Mouse (Mus musculus) limb, embryonic 15.5 days (tissue): ENCODE results near the gene Dcaf6. TPM values are rescaled to one million over a fixed set of nuclear protein-coding genes. Genes with fewer than 3 reads are reported as not detected.

Experiments used
- ATAC-seq: fragments of 200-750 bp; cut with Nextera tagmentation; 2 replicates; pipeline ENCODE4 v1.8.0; 2017; ENCODE audit warnings: low read depth, moderate TSS enrichment; ENCODE audit not compliant: insufficient number of reproducible peaks, low FRiP score, low TSS enrichment
- H3K27ac ChIP-seq: fragments of 300-500 bp; sonication (generic); 2 replicates; pipeline ENCODE4 v1.5.1; 2015; ENCODE audit warnings: moderate library complexity, mild to moderate bottlenecking, inconsistent platforms
- H3K27me3 ChIP-seq: fragments of 300-500 bp; sonication (generic); 2 replicates; pipeline ENCODE4 v1.6.1; 2015; ENCODE audit warnings: inconsistent platforms
- H3K36me3 ChIP-seq: fragments of 300-500 bp; sonication (generic); 2 replicates; pipeline ENCODE4 v1.6.1; 2015; ENCODE audit warnings: inconsistent platforms
- H3K4me1 ChIP-seq: fragments of 300-500 bp; sonication (generic); 2 replicates; pipeline ENCODE4 v1.6.1; 2015; ENCODE audit warnings: inconsistent platforms
- H3K4me2 ChIP-seq: fragments of 300-500 bp; sonication (generic); 2 replicates; pipeline ENCODE4 v1.6.1; 2015; ENCODE audit warnings: mild to moderate bottlenecking, inconsistent platforms
- H3K4me3 ChIP-seq: fragments of 300-500 bp; sonication (generic); 2 replicates; pipeline ENCODE4 v1.5.1; 2015; ENCODE audit warnings: mild to moderate bottlenecking, inconsistent platforms
- H3K9ac ChIP-seq: fragments of 300-500 bp; sonication (generic); 2 replicates; pipeline ENCODE4 v1.6.1; 2015; ENCODE audit warnings: inconsistent platforms
- H3K9me3 ChIP-seq: fragments of 300-500 bp; sonication (generic); 2 replicates; pipeline ENCODE4 v1.6.1; 2016; ENCODE audit warnings: inconsistent platforms
- WGBS: fragments of 180-500 bp; shearing (Covaris S2); methylation state at CpG from one replicate; pipeline ENCODE4 v1.1.7; 2015; 5-methylcytosine and 5-hydroxymethylcytosine counted together
- polyA plus RNA-seq: library from polyadenylated mRNA; unstranded; fragments of >200 nt; fragmentation: Nextera tagmentation; extraction: Ambion mirVana; gene quantifications from 2 replicates; pipeline ENCODE4 v1.2.1, GENCODE M21; 2015

Dcaf6 gene
- 18.8 and 19.8 TPM in 2 replicates for polyA plus RNA-seq

DNA sequence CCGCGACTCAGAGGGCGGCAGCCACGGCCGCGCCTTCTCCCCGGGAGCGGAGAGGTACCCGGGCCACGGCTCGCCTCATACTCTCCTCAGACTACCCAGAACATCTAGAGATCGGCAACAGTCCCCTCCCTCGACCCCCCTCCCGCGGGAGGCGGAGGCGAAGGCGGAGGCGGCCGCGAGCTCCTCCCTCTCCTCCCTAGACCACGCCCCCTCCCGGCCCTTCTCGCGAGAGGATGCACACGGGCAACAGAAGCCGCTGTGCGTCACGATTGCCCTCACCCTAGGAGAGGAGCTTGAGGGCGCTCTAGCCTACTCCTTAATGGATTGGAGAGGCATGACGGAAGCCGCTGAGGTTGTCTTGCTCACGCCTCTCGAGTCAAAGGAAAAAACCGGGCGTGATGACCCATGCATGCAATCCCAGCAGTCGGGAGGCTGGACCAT is at the start of gene Dcaf6, which contains the start of gene Mpc2:
TSS of gene Dcaf6 (minus strand) at position 116 of the 441 bp plus-strand sequence.
TSS of gene Mpc2 (plus strand) at position 278 of the 441 bp plus-strand sequence.
- no peaks in the 10 kb centered on the region for H3K36me3 ChIP-seq
- WGBS = 0% methylated on average over 37 of the region's 37 CpGs
- H3K4me3 ChIP-seq = peak within 1 kb of the TSS; percentile 98
- H3K4me2 ChIP-seq = peak within 1 kb of the TSS; percentile 79
- peaks cover 5% of the 10 kb centered on the region; the same call in 1 of the 2 replicates for H3K4me1 ChIP-seq
- H3K27me3 ChIP-seq = no peaks in the 10 kb centered on the region
- H3K27ac ChIP-seq = peak within 1 kb of the TSS; percentile 98
- H3K9ac ChIP-seq = peak within 1 kb of the TSS; percentile 79
- peak; percentile 94 for ATAC-seq
- no peaks in the 10 kb centered on the region for H3K9me3 ChIP-seq

DNA sequence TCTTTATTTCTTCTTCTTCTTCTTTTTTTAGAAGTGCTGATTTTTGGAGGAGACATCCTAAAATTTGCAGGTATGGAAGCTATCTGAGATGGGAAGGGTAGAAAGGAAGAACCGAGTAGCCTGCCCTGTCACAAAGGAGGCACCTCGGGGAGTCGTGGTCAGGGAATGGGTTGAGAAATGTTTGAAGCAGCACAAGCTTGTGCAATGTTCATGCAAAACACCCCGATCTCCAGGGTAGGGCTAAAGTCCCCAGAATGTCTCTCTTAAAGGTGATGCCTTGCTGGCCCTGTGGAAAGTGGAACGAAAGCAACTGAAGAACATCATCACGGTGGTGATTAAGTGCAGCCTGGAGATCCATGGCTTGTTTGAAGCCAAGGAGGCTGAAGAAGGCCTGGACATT is 46.0 kb upstream of the Dcaf6 start:
- ATAC-seq = no peak
- no peak overlapping the region for H3K27ac ChIP-seq
- H3K27me3 ChIP-seq = no peaks in the 10 kb centered on the region
- no peak overlapping the region for H3K9ac ChIP-seq
- no peak overlapping the region for H3K4me3 ChIP-seq
- H3K4me1 ChIP-seq = no peaks in the 10 kb centered on the region
- no peaks in the 10 kb centered on the region for H3K36me3 ChIP-seq
- no peaks in the 10 kb centered on the region for H3K9me3 ChIP-seq
- H3K4me2 ChIP-seq = no peak overlapping the region
- WGBS = 92% methylated on average over 6 of the region's 6 CpGs

DNA sequence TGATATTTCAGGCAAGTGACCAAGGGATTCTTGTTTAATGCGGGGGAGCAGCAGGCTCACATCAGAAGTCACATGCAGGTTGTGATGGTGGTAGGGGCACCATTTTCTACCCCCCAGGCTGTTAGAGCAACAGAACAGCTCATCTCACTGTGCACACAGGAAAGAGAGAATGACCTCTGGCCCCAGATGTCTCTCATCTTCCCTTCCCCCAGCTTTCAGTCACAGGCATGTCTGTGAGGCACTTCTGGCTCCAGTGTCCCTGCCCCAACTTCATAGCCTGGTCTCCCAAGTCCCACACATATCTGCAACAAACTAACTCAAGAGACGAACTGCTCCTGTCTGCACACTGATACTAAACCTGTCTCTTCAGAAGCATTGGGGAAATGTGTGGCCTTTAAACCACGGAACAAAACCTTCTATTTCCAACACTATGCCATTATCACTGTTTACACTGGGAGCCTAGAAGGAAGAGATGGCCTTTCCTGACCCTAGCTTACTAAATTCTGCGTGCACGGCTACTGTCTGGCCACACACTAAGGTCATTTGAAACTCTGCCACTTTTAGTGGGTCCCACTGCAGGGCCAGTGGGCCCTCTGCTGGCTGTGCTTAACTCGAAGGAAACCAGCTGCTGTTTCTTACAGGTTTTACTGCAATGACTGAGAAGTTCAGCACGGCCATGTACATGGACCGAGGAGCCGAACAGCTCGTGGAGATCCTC is 43.2 kb upstream of the Dcaf6 start:
- H3K4me2 ChIP-seq = no peak overlapping the region
- no peak overlapping the region for H3K9ac ChIP-seq
- no peaks in the 10 kb centered on the region for H3K9me3 ChIP-seq
- peaks cover under 1% of the 10 kb centered on the region; the same call in 1 of the 2 replicates for H3K4me1 ChIP-seq
- H3K36me3 ChIP-seq = no peaks in the 10 kb centered on the region
- 37% methylated on average over 10 of the region's 10 CpGs for WGBS
- ATAC-seq = no peak
- H3K27ac ChIP-seq = no peak overlapping the region
- no peaks in the 10 kb centered on the region for H3K27me3 ChIP-seq
- no peak overlapping the region for H3K4me3 ChIP-seq

DNA sequence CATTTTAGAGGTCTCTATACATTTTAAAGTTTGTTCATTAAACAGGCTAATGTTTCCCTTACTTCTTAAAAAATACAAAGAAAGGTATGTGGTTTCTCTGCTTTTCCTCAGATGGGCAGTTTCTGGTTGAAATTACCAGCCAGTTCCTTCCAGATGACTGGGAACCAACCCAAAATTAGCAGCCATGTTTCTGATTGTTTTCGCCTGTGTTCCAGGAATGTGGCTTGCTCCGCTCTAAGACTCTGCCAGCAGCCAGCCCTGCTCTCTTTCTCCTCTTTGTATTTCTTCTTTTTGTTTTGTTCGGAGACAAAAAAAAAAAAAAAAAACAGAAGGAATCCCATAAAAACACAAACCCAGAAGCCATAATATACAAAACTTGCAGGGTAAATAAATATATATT is 38.6 kb upstream of the Dcaf6 start:
- H3K27ac ChIP-seq = no peak overlapping the region
- H3K4me2 ChIP-seq = no peak overlapping the region
- no peaks in the 10 kb centered on the region for H3K27me3 ChIP-seq
- no peak for ATAC-seq
- no peak overlapping the region for H3K4me3 ChIP-seq
- H3K36me3 ChIP-seq = no peaks in the 10 kb centered on the region
- WGBS = 18% methylated on average over 3 of the region's 3 CpGs
- H3K9ac ChIP-seq = no peak overlapping the region
- H3K9me3 ChIP-seq = no peaks in the 10 kb centered on the region
- peaks cover 4% of the 10 kb centered on the region; the same call in 1 of the 2 replicates for H3K4me1 ChIP-seq

DNA sequence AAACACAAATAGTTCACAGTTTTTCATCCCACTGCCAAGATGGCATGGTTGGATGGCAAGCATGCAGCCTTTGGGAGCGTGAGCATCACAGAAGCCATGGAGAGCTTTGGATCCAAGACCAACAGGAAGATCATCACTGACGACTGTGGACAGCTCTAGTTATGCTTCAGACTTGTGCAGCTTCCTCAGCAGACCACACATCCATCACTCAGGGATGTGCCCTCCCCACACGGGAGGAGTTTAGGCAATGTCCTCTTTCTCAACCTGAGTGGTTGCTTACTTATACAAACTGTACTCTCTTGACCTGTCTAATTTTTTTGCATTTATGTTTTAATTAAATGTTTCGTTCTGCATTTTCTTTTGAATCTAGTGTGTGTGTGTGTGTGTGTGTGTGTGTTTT is 28.9 kb upstream of the Dcaf6 start:
- H3K27ac ChIP-seq = no peak overlapping the region
- WGBS = 82% methylated on average over 4 of the region's 4 CpGs
- no peak overlapping the region for H3K4me2 ChIP-seq
- H3K27me3 ChIP-seq = no peaks in the 10 kb centered on the region
- no peaks in the 10 kb centered on the region; the same call in 1 of the 2 replicates for H3K36me3 ChIP-seq
- no peak for ATAC-seq
- no peak overlapping the region for H3K9ac ChIP-seq
- H3K4me3 ChIP-seq = no peak overlapping the region
- no peaks in the 10 kb centered on the region for H3K9me3 ChIP-seq
- no peaks in the 10 kb centered on the region for H3K4me1 ChIP-seq

DNA sequence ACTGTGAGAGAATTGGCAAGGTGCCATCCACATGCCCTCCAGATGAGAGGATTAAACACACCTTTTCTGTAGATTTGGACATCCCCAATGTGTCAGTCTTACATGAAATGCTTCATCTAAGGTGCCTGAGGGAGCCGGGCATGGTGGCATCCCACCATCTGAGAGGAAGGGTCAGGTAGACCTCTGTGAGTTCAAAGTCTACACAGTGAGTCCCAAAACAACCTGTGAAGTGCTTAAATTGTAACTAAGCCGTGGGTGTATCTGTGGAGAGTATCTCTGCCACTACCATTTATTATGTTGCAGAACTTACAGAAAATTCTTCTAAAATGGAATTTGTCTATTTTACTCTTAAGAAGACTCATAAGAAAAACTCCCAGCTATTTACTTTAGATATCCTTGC is 25.8 kb upstream of the Dcaf6 start:
- WGBS = 84% methylated on average over 2 of the region's 2 CpGs
- H3K4me1 ChIP-seq = no peaks in the 10 kb centered on the region
- no peaks in the 10 kb centered on the region for H3K9me3 ChIP-seq
- no peak overlapping the region for H3K4me2 ChIP-seq
- no peaks in the 10 kb centered on the region for H3K27me3 ChIP-seq
- no peak overlapping the region for H3K9ac ChIP-seq
- H3K4me3 ChIP-seq = no peak overlapping the region
- H3K27ac ChIP-seq = no peak overlapping the region
- ATAC-seq = no peak
- peaks cover 8% of the 10 kb centered on the region for H3K36me3 ChIP-seq

DNA sequence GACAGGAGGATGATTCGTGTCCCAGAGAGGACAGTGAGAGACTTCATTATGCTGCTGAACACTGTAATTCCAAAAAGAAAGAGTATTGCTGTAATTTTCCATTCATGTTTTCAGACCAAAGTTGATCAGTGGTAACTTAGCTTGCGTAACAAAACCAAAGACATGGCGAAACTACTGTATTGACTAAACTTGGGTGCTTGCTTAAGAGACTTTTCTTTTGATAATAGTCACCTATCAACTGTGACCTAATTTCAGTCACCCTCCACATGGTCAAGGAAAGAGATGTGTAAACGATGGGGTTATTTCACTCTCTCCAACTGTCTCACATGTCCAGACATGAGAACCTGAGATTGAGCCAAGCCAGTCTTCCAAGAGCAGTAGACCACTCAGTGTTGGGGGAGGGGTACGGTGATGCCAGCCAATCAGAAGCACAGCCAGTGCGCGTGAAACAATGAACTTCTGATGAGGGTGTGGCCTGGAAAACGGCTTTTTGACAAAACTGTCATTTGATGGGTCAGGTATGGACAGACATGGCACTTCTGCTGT is 24.5 kb upstream of the Dcaf6 start, which contains the start of gene Adcy10:
TSS of gene Adcy10 (plus strand) at position 496 of the 546 bp plus-strand sequence.
- Histone ChIP-seq H3K9ac (no peak within 1 kb of the TSS), H3K4me3 (no peak within 1 kb of the TSS), H3K27ac (no peak within 1 kb of the TSS), H3K36me3 (peaks cover 17% of the 10 kb centered on the region), H3K4me2 (no peak within 1 kb of the TSS), H3K27me3 (no peaks in the 10 kb centered on the region), H3K4me1 (no peaks in the 10 kb centered on the region), H3K9me3 (no peaks in the 10 kb centered on the region)
- no peak for ATAC-seq
- WGBS = 88% methylated on average over 8 of the region's 8 CpGs

DNA sequence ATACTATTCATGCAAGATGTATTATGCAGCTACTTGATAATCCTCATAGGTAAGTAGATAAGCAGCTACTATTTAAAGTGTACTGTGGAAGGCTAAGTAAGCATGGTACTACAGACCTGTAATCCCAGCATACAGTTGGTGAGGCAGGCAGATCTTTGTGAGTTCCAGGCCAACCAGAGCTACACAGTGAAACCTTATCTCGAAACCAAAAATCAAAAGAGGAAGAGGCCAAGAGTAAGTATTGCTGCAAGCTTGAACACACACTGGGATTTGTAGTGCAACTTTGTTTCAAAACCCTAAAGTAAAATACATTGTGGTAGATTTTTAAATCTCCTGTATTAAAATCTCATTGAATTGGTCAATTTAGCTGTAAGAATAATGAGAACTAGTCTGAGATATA is 11.2 kb upstream of the Dcaf6 start:
- no peaks in the 10 kb centered on the region for H3K27me3 ChIP-seq
- no peaks in the 10 kb centered on the region for H3K36me3 ChIP-seq
- ATAC-seq = no peak
- H3K9me3 ChIP-seq = no peaks in the 10 kb centered on the region
- no peak overlapping the region for H3K27ac ChIP-seq
- no peak overlapping the region for H3K4me3 ChIP-seq
- H3K4me2 ChIP-seq = no peak overlapping the region
- no peak overlapping the region for H3K9ac ChIP-seq
- WGBS = 91% methylated on average over 1 of the region's 1 CpGs
- H3K4me1 ChIP-seq = no peaks in the 10 kb centered on the region

DNA sequence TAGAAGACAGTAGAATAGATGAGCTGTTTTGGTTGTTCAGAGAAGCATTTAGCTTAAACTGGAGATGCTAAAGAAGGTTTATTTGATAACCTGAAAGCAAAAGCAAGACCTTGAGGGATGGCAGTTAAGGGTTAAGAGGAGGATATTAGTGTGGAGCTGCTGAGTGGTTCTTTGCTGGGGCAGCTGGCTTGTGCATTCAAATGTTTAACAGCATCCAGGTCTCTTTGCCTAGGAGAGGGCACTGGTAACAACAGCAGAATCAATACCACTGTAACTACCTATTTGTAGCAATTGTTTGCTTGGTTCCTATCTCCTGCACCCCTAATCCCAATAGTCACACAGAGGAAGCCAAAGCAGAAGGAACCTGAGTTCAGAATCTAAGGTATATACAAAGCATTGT is 9.4 kb upstream of the Dcaf6 start:
- no peak overlapping the region for H3K4me3 ChIP-seq
- H3K36me3 ChIP-seq = no peaks in the 10 kb centered on the region
- no peak overlapping the region for H3K9ac ChIP-seq
- H3K4me2 ChIP-seq = no peak overlapping the region
- no peaks in the 10 kb centered on the region for H3K9me3 ChIP-seq
- H3K27ac ChIP-seq = no peak overlapping the region
- no peak for ATAC-seq
- no peaks in the 10 kb centered on the region for H3K27me3 ChIP-seq
- H3K4me1 ChIP-seq = no peaks in the 10 kb centered on the region

DNA sequence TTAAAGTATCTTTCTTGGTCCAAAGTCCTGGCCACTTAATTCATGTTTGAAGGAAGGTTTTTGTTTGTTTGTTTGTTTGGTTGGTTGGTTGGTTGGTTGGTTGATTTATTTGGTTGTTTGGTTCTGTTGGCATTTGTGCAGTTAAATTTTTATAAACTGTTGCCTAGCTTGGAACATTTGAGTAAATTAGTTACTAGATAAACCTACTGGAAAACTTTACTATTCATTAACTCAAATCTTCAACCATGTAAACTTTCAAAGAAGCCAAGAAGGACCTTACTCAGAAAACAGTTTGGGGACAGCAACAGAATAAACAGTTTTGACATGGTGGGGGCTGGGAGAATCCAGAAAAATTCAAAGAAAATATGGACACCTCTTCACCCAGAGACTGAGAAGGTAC is 8.7 kb upstream of the Dcaf6 start:
- Histone ChIP-seq H3K4me1 (no peaks in the 10 kb centered on the region), H3K9ac (no peak overlapping the region), H3K9me3 (no peaks in the 10 kb centered on the region), H3K4me2 (no peak overlapping the region), H3K27me3 (no peaks in the 10 kb centered on the region), H3K4me3 (no peak overlapping the region), H3K36me3 (no peaks in the 10 kb centered on the region), H3K27ac (no peak overlapping the region)
- ATAC-seq = no peak

DNA sequence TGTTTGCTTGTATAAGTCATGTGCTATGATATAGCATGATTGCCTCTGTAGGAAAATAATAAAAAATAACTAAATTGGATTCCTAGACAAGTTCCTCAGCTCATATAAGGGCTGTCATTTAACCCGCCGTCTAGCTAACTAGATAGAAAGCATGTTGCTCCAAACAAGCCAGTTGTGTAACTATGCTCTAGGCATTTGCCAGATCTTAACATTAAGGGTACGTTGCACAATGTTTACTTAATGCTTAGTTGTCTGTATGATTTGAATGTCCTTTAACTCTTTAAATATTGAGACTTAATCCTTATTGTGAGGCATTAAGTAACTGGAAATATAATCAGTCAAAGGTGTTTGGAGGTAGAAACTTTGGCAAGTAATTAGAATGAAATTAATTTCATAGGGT is 4.3 kb upstream of the Dcaf6 start:
- no peaks in the 10 kb centered on the region for H3K9me3 ChIP-seq
- H3K9ac ChIP-seq = no peak overlapping the region
- WGBS = 79% methylated on average over 3 of the region's 3 CpGs
- no peak overlapping the region for H3K27ac ChIP-seq
- no peaks in the 10 kb centered on the region for H3K36me3 ChIP-seq
- H3K27me3 ChIP-seq = no peaks in the 10 kb centered on the region
- H3K4me1 ChIP-seq = peaks cover 5% of the 10 kb centered on the region; the same call in 1 of the 2 replicates
- H3K4me3 ChIP-seq = no peak overlapping the region
- H3K4me2 ChIP-seq = no peak overlapping the region
- ATAC-seq = no peak

DNA sequence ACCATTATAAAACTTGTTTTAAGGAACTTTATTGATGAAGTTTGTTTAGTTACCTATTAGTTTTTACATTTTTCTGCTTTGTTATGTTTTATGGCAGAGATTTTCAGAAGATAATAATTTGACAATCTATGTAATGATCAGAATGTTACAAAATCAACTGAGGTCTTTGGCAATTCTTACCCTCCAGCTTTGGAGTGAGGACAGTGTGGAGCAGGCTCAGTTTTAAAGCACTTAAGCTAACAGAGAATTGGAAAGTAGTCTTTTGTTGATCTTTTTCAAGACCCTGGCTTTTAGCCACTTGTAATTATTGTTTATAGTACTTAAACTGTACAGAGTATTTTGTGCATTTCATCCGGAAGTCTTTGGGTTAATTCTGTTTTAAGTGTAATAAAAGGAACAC is 2.6 kb upstream of the Dcaf6 start:
- Histone ChIP-seq H3K9me3 (no peaks in the 10 kb centered on the region), H3K27me3 (no peaks in the 10 kb centered on the region), H3K4me2 (no peak overlapping the region), H3K36me3 (no peaks in the 10 kb centered on the region), H3K4me3 (no peak overlapping the region), H3K4me1 (peaks cover 5% of the 10 kb centered on the region; the same call in 1 of the 2 replicates), H3K9ac (no peak overlapping the region), H3K27ac (no peak overlapping the region)
- ATAC-seq = no peak
- WGBS = 78% methylated on average over 1 of the region's 1 CpGs
